Comparison of ENCODE assay signal across 14 mouse cellular contexts in the genomic region with DNA sequence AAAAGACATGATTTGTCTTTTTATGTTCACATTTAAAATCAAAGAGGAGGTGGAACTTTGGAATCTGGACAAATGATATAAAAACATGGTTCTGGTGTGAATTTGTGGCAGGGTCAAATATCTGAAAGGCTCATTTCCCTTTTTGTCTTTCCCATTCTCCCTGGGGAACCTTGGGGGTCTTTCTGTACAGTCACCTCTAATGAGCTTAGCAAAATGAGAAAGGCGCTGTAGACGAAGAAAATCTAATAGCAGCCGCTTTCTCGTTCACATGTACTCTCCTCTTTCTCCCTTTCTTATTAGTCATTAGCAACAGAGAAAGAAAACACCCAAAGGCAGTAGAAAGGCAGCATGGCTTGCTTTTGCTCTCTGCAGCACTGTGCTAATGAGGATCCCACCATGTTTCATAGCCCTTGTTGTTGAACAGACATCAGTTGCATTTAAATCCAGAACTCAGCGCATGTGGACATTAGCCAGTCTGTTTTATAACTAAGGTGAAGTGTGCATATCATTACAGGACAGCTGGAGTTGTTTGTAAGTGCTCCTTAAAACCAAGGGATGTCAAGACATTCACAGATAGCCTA.
"Had no signal": no experiment of that assay in that cellular context is flagged by ENCODE, and none has a peak within 500 bp of the region (broad histone marks: within the 10 kb centered on the region; RNA-seq: fewer than 3 reads in every experiment).

No protein-coding gene starts in this region.

- H3K27ac ChIP-seq: kidney, postnatal 0 days; layer of hippocampus, adult 2 months; limb, embryonic 13.5 days; liver, embryonic 14.5 days; neural tube, embryonic 15.5 days had no signal

- H3K9me3 ChIP-seq: limb, embryonic 13.5 days; neural tube, embryonic 15.5 days had no signal

- H3K9ac ChIP-seq: limb, embryonic 13.5 days; liver, embryonic 14.5 days; neural tube, embryonic 15.5 days had no signal

- H3K27me3 ChIP-seq: limb, embryonic 13.5 days; neural tube, embryonic 15.5 days had no signal

- H3K36me3 ChIP-seq: limb, embryonic 13.5 days; neural tube, embryonic 15.5 days had no signal

- DNase-seq: kidney, adult 8-10 months; kidney, postnatal 4 days; left cerebral cortex, postnatal 4 days; lung, adult 18-20 months; lung, postnatal 36 days; right cerebral cortex, adult 18-20 months; right cerebral cortex, postnatal 25 days; thymus, postnatal 36 days had no signal

- H3K4me3 ChIP-seq: layer of hippocampus, adult 2 months; limb, embryonic 13.5 days; myocyte; neural tube, embryonic 15.5 days had no signal

- H3K4me1 ChIP-seq: neural tube, embryonic 15.5 days had no signal

- H3K4me2 ChIP-seq: limb, embryonic 13.5 days; neural tube, embryonic 15.5 days had no signal
